Mouse (Mus musculus): ENCODE data around the gene Fuca1. TPM values are rescaled to one million over a fixed set of nuclear protein-coding genes. Genes with fewer than 3 reads are reported as not detected.
A peak's percentile ranks its signal among the peaks of the same experiment; 100 is the strongest.

Gene Fuca1
- total RNA-seq, 1 experiment from 2014 or later, result 93.9 TPM

GRCm38 (mm10) chr4:135981524-135982063 lies 61.1 kb downstream of the Fuca1 start:
- no peak for DNase-seq

- DNase-seq, result no peak
Measured at GRCm38 (mm10) chr4:135984556-135984955, 64.0 kb downstream of the Fuca1 start.

DNA sequence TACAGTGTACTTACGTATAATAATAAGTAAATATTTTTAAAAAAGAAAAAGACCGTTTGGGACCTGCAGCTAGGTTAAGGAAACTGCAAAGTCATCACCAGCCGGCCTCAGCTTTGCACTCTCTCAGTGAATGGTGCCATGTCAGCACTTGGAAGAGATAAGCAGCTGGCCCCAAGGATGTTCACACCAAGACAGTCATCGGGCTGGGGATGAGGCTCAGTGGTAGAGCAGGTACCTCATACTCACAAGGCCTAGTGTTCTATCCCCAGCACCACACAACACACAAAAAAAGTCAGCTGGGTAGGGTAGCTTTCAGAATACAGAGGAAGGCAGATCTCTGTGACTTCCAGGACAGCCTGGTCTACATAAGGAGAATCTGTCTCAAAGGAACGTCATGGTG lies 64.7 kb downstream of the Fuca1 start:
- no peak for DNase-seq

- no peak for DNase-seq
Measured at GRCm38 (mm10) chr4:135985769-135986168, 65.2 kb downstream of the Fuca1 start.

- DNase-seq, result no peak
Measured at GRCm38 (mm10) chr4:135986301-135986942, 65.9 kb downstream of the Fuca1 start.

DNA sequence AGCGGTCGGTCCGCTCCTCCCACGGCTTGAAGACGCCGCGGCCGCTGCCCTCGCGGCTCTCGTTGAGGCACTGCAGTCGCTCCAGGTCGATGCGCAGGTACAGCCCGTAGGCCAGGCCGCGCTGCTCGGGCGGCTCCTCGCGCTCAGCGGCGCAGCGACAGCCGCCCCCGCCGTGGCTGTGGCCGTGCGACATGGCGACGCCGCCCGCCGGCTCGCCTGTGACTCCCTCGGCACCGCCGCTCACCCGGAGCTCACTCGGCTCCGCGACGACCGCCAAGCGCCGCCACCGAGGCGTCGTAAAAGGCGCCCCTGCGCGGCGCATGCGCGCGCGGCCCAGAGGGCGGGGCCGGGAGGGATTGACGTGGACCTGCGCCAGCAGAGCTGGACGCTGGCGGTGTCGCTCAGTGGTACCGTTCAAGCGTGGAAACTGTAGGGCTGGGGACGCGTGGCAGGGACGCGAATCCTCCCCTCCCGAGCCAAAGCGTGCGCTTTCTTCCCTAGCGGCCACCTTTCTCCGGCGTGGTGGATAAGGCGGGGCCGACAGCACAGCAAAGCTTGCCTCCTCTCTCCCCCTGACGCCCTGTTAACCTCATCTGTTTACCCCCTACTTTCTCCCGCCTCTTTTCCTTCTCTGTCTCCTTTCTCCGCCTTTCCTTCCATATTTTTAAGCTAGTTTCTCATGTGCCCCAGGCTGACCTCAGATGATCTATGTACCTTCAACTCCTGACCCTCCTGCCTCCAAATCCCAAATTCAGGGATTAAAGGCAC lies 66.6 kb downstream of the Fuca1 start, which contains the start of gene Pithd1:
TSS of gene Pithd1 (minus strand) at position 322 of the 768 bp plus-strand sequence.
- peak; percentile 91 for DNase-seq

DNA sequence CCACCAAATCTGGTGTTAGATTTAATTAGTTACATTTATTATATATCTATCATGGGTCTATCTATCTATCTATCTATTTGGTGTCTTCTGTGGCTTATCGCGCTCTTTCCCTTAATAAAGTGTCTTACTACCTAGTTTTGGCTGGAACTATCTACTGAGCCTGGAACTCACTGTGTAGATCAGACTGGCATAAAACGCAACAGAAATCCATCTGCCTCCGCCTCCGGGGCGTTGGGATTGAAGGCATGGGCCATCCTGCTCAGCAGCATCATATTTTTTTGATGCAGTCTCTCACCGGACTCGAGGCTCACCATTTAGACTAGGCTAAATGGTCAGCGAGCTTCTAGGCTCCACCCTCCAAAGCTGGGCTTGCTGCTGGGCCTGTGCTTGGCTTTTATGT lies 67.2 kb downstream of the Fuca1 start:
- no peak for DNase-seq

Other genes starting within 250 kb of the Fuca1 start
- gene Ifnlr1, start 234.4 kb upstream of the Fuca1 start, total RNA-seq (2021), result 0.18 and 0.19 TPM in 2 replicates
- 1.3 and 1.6 TPM in 2 replicates for gene Il22ra1, start 192.6 kb upstream of the Fuca1 start, total RNA-seq (2021)
- 0.48 and 0.64 TPM in 2 replicates for gene Myom3, start 161.0 kb upstream of the Fuca1 start, total RNA-seq (2021)
- gene Srsf10, start 65.0 kb upstream of the Fuca1 start, total RNA-seq (2021), result 125 and 168 TPM in 2 replicates
- gene Pnrc2, start 46.9 kb upstream of the Fuca1 start, total RNA-seq (2021), result 118 and 134 TPM in 2 replicates
- gene Cnr2, start 25.3 kb upstream of the Fuca1 start, total RNA-seq (2021), result 1.7 and 2.2 TPM in 2 replicates
- 52.6 and 57.3 TPM in 2 replicates for gene Hmgcl, start 25.7 kb downstream of the Fuca1 start, total RNA-seq (2021)
- gene Gale, start 43.0 kb downstream of the Fuca1 start, total RNA-seq (2021), result 13.0 and 15.7 TPM in 2 replicates
- gene Lypla2, start 51.9 kb downstream of the Fuca1 start, total RNA-seq (2021), result 66.4 and 74.3 TPM in 2 replicates
- 30.8 and 33.2 TPM in 2 replicates for gene Pithd1, start 66.5 kb downstream of the Fuca1 start, total RNA-seq (2021)
- gene Eloa, start 101.0 kb downstream of the Fuca1 start, total RNA-seq (2021), result 40.8 and 42.3 TPM in 2 replicates
- gene Rpl11, start 132.7 kb downstream of the Fuca1 start, total RNA-seq (2021), result 605 and 780 TPM in 2 replicates
- 59.6 and 78.0 TPM in 2 replicates for gene Id3, start 222.8 kb downstream of the Fuca1 start, total RNA-seq (2021)

Data from adrenal gland, postnatal 25 days (tissue).